Mouse (Mus musculus) hindbrain, embryonic 13.5 days (tissue): Measurements from ENCODE around the gene Mospd3. TPM values are rescaled to one million over a fixed set of nuclear protein-coding genes. Genes with fewer than 3 reads are reported as not detected.

Experiments
- ATAC-seq: fragments of 200-750 bp; cut with Nextera tagmentation; 2 replicates; pipeline ENCODE4 v1.8.0; 2017; ENCODE audit warnings: moderate TSS enrichment; ENCODE audit not compliant: low FRiP score
- H3K27ac ChIP-seq: fragments of 300-500 bp; sonication (generic); 2 replicates; pipeline ENCODE4 v1.5.1; 2015; ENCODE audit warnings: inconsistent platforms, mild to moderate bottlenecking, moderate library complexity
- H3K27me3 ChIP-seq: fragments of 300-500 bp; sonication (generic); 2 replicates; pipeline ENCODE4 v1.6.1; 2015; ENCODE audit warnings: mild to moderate bottlenecking, inconsistent platforms
- H3K36me3 ChIP-seq: fragments of 300-500 bp; sonication (generic); 2 replicates; pipeline ENCODE4 v1.6.1; 2015; ENCODE audit warnings: mild to moderate bottlenecking, inconsistent platforms
- H3K4me1 ChIP-seq: fragments of 300-500 bp; sonication (generic); replicated peaks from 2 replicates; pipeline ENCODE4 v1.6.1; 2015; ENCODE audit warnings: inconsistent platforms
- H3K4me2 ChIP-seq: fragments of 300-500 bp; sonication (generic); 2 replicates; pipeline ENCODE4 v1.6.1; 2015; ENCODE audit warnings: inconsistent platforms, mild to moderate bottlenecking, moderate library complexity
- H3K4me3 ChIP-seq: fragments of 300-500 bp; sonication (generic); 2 replicates; pipeline ENCODE4 v1.5.1; 2015; ENCODE audit warnings: mild to moderate bottlenecking, inconsistent platforms
- H3K9ac ChIP-seq: fragments of 300-500 bp; sonication (generic); 2 replicates; pipeline ENCODE4 v1.6.1; 2015; ENCODE audit warnings: mild to moderate bottlenecking, inconsistent platforms
- H3K9me3 ChIP-seq: fragments of 300-500 bp; sonication (generic); 2 replicates; pipeline ENCODE4 v1.6.1; 2016; ENCODE audit warnings: inconsistent platforms
- WGBS: fragments of 180-500 bp; shearing (Covaris S2); methylation state at CpG from one replicate; pipeline ENCODE4 v1.1.7; 2015; 5-methylcytosine and 5-hydroxymethylcytosine counted together
- polyA plus RNA-seq: library from polyadenylated mRNA; unstranded; fragments of >200 nt; fragmentation: Nextera tagmentation; extraction: Ambion mirVana; gene quantifications from 2 replicates; pipeline ENCODE4 v1.2.1, GENCODE M21; 2015

The Mospd3 gene
- polyA plus RNA-seq, 1 experiment from 2014 or later = 49.6 TPM

GRCm38 (mm10) chr5:137568223-137568798 is 32.5 kb downstream of the Mospd3 start:
- H3K4me1 ChIP-seq = no peaks in the 10 kb centered on the region
- no peak overlapping the region for H3K4me3 ChIP-seq
- no peak overlapping the region for H3K27ac ChIP-seq
- WGBS = 84% methylated on average over 8 of the region's 8 CpGs
- no peak for ATAC-seq
- 0 out of 2 replicates have a peak, but pooled peaks cover 6% of the 10 kb centered on the region for H3K27me3 ChIP-seq
- no peak overlapping the region for H3K9ac ChIP-seq
- H3K36me3 ChIP-seq = peaks cover 49% of the 10 kb centered on the region
- H3K9me3 ChIP-seq = no peaks in the 10 kb centered on the region
- H3K4me2 ChIP-seq = no peak overlapping the region

- ATAC-seq = no peak
- no peak overlapping the region for H3K4me2 ChIP-seq
- H3K27ac ChIP-seq = no peak overlapping the region
- no peaks in the 10 kb centered on the region for H3K4me1 ChIP-seq
- no peaks in the 10 kb centered on the region for H3K9me3 ChIP-seq
- H3K36me3 ChIP-seq = peaks cover 49% of the 10 kb centered on the region
- 0 out of 2 replicates have a peak, but pooled peaks cover 6% of the 10 kb centered on the region for H3K27me3 ChIP-seq
- no peak overlapping the region for H3K9ac ChIP-seq
- no peak overlapping the region for H3K4me3 ChIP-seq
- 93% methylated on average over 5 of the region's 5 CpGs for WGBS
Measured at GRCm38 (mm10) chr5:137566416-137566815, 34.4 kb downstream of the Mospd3 start.

- Histone ChIP-seq H3K4me3 (no peak overlapping the region), H3K27ac (no peak overlapping the region), H3K9me3 (no peaks in the 10 kb centered on the region), H3K4me2 (no peak overlapping the region), H3K27me3 (0 out of 2 replicates have a peak, but pooled peaks cover 6% of the 10 kb centered on the region), H3K36me3 (peaks cover 49% of the 10 kb centered on the region), H3K9ac (no peak overlapping the region), H3K4me1 (no peaks in the 10 kb centered on the region)
- WGBS = 69% methylated on average over 6 of the region's 6 CpGs
- ATAC-seq = no peak
Measured at GRCm38 (mm10) chr5:137565744-137566143, 35.1 kb downstream of the Mospd3 start.

GRCm38 (mm10) chr5:137562965-137563364 is 37.9 kb downstream of the Mospd3 start:
- Histone ChIP-seq H3K9me3 (no peaks in the 10 kb centered on the region), H3K36me3 (peaks cover 51% of the 10 kb centered on the region), H3K4me3 (no peak overlapping the region), H3K9ac (no peak overlapping the region), H3K27ac (no peak overlapping the region), H3K4me1 (no peaks in the 10 kb centered on the region), H3K4me2 (no peak overlapping the region), H3K27me3 (0 out of 2 replicates have a peak, but pooled peaks cover 6% of the 10 kb centered on the region)
- ATAC-seq = no peak
- WGBS = 81% methylated on average over 10 of the region's 10 CpGs

GRCm38 (mm10) chr5:137561556-137561955 is 39.3 kb downstream of the Mospd3 start:
- WGBS = 57% methylated on average over 6 of the region's 6 CpGs
- Histone ChIP-seq H3K9ac (no peak overlapping the region), H3K9me3 (no peaks in the 10 kb centered on the region), H3K36me3 (peaks cover 39% of the 10 kb centered on the region), H3K4me3 (no peak overlapping the region), H3K27ac (0 out of 2 replicates have a peak overlapping the region, but pooled peaks have one; percentile 35), H3K4me2 (no peak overlapping the region), H3K4me1 (no peaks in the 10 kb centered on the region), H3K27me3 (no peaks in the 10 kb centered on the region)
- no peak for ATAC-seq

GRCm38 (mm10) chr5:137553898-137554297 is 47.0 kb downstream of the Mospd3 start:
- Histone ChIP-seq H3K36me3 (no peaks in the 10 kb centered on the region; the same call in 1 of the 2 replicates), H3K27ac (peak overlapping the region; percentile 90), H3K9ac (peak overlapping the region; percentile 87), H3K4me3 (peak overlapping the region; percentile 77), H3K4me1 (peaks cover 15% of the 10 kb centered on the region), H3K9me3 (no peaks in the 10 kb centered on the region), H3K27me3 (0 out of 2 replicates have a peak, but pooled peaks cover 12% of the 10 kb centered on the region), H3K4me2 (peak overlapping the region; percentile 84)
- ATAC-seq = peak; percentile 44
- 48% methylated on average over 11 of the region's 11 CpGs for WGBS

GRCm38 (mm10) chr5:137553411-137553837 is 47.4 kb downstream of the Mospd3 start, which contains the start of gene Actl6b:
Gene Actl6b (plus strand): TSS chr5:137553517.
- ATAC-seq = peak; percentile 95
- 2% methylated on average over 37 of the region's 37 CpGs for WGBS
- H3K27me3 ChIP-seq = 0 out of 2 replicates have a peak, but pooled peaks cover 12% of the 10 kb centered on the region
- peaks cover 15% of the 10 kb centered on the region for H3K4me1 ChIP-seq
- H3K4me3 ChIP-seq = peak within 1 kb of the TSS; percentile 77
- no peaks in the 10 kb centered on the region for H3K9me3 ChIP-seq
- no peaks in the 10 kb centered on the region; the same call in 1 of the 2 replicates for H3K36me3 ChIP-seq
- peak within 1 kb of the TSS; percentile 87 for H3K9ac ChIP-seq
- peak within 1 kb of the TSS; percentile 90 for H3K27ac ChIP-seq
- peak within 1 kb of the TSS; percentile 84 for H3K4me2 ChIP-seq

- 0 out of 2 replicates have a peak, but pooled peaks cover 12% of the 10 kb centered on the region for H3K27me3 ChIP-seq
- ATAC-seq = peak; percentile 68
- peak overlapping the region; percentile 77 for H3K4me3 ChIP-seq
- H3K27ac ChIP-seq = peak overlapping the region; percentile 90
- no peaks in the 10 kb centered on the region for H3K9me3 ChIP-seq
- no peaks in the 10 kb centered on the region; the same call in 1 of the 2 replicates for H3K36me3 ChIP-seq
- WGBS = 25% methylated on average over 6 of the region's 6 CpGs
- H3K9ac ChIP-seq = peak overlapping the region; percentile 87
- peaks cover 15% of the 10 kb centered on the region for H3K4me1 ChIP-seq
- H3K4me2 ChIP-seq = peak overlapping the region; percentile 84
Measured at GRCm38 (mm10) chr5:137553000-137553399, 47.9 kb downstream of the Mospd3 start.

- WGBS = 77% methylated on average over 5 of the region's 5 CpGs
- H3K36me3 ChIP-seq = no peaks in the 10 kb centered on the region; the same call in 1 of the 2 replicates
- no peak for ATAC-seq
- H3K27me3 ChIP-seq = 0 out of 2 replicates have a peak, but pooled peaks cover 12% of the 10 kb centered on the region
- no peak overlapping the region for H3K9ac ChIP-seq
- no peak overlapping the region for H3K27ac ChIP-seq
- no peaks in the 10 kb centered on the region for H3K9me3 ChIP-seq
- no peak overlapping the region for H3K4me3 ChIP-seq
- H3K4me1 ChIP-seq = peaks cover 15% of the 10 kb centered on the region
- H3K4me2 ChIP-seq = no peak overlapping the region
Measured at GRCm38 (mm10) chr5:137551119-137551518, 49.7 kb downstream of the Mospd3 start.

- Histone ChIP-seq H3K27ac (no peak overlapping the region), H3K4me3 (no peak overlapping the region), H3K4me1 (peaks cover 11% of the 10 kb centered on the region), H3K4me2 (no peak overlapping the region), H3K27me3 (0 out of 2 replicates have a peak, but pooled peaks cover 4% of the 10 kb centered on the region), H3K9ac (no peak overlapping the region), H3K36me3 (no peaks in the 10 kb centered on the region), H3K9me3 (no peaks in the 10 kb centered on the region)
- ATAC-seq = no peak
- WGBS = 81% methylated on average over 2 of the region's 2 CpGs
Measured at GRCm38 (mm10) chr5:137549840-137550239, 51.0 kb downstream of the Mospd3 start.
